Mouse (Mus musculus): ENCODE results near the gene Tbxa2r.

Gene Tbxa2r

DNA sequence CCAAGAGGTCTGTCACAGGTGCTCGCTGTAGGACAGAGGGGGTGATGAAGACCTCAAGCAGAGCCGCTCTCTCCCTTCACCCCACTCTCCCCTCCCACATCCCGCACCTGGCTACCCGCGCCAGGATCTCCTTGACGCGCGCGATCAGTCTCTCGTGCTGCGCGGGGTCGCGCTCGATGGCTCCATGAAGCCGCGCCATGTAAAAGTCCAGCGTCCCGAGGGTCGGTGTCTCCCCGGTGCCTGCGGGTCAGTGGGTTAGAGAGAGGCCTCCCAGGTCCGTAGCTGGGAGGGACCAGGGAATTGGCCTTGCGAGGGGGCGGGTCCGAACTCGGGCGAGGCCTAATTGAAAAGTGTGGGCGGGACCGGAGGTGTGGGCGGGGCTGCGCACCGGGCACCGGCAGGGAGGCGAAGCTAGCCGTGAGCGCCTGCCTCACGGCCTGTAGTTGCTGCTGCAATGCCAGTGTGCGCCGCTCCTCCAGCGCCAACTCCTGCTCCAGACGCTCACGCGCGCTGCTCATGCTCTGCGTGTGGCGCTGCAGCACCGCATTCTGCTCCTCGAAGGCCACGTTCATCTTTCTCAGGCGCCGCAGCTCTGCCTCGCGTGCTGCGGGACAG lies 18.0 kb downstream of the Tbxa2r start:
- DNase-seq, result peak; percentile 88 to 93

DNA sequence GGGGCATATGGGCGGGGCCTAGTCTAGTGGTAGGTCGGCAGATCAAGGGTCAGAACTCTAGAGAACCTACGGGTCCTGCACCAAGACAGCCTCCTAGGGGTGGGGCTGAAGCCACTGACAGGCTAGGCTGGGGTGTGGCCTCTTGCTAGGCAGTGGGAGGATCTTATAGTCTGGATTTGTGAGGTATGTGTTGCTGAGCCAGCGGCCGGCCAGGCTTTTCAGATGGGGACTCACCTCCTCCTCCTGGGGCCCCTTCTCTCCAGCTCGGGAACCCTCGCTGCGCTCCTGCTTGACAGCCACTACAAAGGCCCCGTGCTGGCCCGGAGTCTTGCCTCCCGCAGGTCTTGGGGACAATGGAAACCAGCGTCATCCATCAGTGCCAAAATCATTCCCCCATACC lies 20.6 kb downstream of the Tbxa2r start:
- DNase-seq, result peak; percentile 76 to 78

DNA sequence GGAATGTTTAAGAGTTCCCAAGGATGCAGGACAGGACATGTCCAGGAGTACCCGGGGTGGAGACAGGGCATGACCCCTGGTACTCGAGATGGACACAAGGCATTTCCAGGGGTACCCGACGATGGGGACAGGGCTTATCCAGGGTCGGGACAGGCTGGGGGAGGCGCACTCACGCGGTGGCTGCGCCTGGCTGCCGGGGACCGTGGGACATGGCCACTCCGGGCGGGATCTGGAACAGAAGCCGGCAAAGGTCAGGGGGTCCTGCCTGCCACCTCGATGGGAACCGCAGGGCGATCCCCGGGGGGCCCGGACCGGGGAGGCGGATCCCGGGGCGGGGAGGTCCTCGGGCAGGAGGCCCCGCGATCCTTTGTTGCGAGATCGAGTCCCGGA lies 21.4 kb downstream of the Tbxa2r start:
- no peak for DNase-seq

DNA sequence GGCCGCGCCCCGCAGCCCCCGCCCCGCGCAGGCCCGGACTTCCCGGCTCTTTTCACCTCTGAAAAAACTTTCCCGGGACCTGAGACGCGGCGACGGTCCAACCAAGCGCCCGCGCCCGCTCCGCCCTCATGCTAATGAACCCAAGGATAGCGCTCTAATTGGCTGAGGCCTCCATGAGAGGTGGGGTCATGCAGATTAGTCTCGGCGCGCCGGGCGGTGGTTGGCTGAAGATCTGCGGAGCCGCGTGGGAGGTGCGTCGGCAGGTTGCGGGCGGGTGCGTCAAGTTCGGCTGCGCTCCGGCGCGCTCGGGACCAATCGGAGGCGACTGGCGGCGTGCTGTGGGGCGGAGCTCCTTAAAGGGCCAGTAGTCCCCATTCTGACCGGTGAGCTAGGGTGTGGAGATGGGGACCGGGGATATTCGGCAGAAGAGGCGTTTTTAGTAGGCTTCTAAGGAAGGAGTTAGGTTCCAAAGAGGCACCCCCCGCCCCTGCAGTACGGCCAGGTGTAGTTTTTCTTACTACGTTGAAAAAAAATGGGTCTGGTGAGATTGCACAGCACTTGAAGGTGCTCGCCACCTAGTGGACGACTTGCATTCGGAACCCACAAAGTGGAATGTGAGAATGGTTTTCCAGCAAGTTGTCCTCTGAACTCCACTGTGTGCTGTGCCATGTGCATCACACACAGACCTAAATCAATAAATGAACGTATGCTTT lies 22.0 kb downstream of the Tbxa2r start, which contains the start of gene Hmg20b:
Gene Hmg20b, minus strand, starts transcription at position 130 of the 713 bp plus-strand sequence.
- peak; percentile 100 for DNase-seq

DNA sequence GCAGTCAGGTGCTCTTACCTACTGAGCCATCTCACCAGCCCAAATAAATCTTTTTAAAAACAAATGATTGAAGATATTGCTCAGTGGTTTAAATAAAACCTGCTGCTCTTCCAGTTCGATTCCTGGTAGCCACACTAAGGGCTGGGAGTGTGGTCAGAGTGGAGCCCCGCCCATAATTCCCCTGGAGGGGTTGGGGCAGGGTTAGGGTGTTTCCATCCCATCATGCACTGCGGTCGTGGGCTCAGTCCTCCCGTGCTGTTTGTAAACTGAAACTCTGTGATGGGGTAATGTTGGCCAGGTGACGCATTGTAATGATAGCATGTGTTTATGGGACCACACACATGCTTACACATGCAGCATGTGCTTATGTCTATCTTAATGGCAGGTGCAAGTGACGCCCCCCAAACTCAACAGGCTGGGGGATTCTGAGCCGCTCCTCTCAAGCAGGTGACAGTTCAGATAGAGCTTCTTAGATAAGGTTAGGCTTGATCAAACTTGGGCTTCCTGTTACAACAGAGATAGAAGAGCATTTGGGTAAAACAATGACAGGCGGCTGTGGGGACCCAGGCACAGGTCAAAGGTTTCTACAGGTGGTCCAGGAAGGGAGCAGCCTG lies 23.3 kb downstream of the Tbxa2r start:
- DNase-seq, result no peak

DNA sequence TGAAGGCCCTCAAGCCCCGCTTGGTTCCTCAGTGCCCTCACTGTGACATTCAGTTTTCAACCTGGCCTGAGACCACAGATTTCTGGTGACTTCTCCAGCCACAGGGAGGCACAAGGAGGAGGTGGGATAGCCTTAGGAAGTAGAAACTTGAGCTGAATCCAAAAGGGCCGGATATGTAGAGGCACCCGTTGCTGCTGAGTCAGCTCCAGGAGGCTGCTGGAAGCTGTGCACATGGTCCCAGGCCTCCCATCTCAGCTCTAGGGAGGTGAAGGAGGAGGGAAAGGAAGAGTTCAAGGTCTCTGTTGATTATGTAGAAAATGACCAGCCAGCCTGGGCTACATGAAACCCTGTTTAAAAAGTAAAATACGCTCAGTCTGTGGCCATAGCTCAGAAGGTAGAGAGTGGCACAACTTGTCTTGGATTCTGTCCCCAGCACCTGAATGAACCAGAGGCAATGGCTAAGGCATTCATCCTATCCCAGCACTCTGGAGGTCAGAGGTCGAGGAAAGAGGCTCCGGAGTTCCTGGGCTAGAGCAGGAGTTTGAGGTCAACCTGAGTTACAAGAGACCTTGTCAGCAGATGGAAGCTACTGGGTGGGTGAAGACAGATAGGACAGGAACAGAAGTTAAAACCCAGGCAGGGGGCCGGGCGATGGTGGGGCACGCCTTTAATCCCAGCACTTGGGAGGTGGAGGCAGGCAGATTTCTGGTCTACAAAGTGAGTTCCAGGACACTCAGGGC lies 26.4 kb downstream of the Tbxa2r start:
- DNase-seq, result no peak

DNA sequence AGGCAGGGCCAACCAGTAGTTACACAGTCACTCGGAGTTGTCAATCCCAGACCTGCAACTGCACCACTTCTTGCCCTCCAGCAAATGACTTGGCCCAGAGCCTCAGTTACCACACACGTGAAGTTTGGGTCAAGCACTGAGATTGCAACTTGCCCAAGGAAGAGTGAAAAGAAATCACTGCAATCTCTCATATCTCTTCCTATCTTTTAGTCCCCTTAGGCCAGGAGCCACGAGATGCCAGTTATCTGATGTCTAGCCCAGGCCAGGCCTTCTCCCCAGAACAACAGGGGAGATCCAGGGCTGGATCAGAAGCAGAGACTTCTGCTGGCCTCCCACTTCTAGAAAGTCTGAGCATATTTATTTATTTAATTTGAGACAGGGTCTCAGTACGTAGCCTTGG lies 27.0 kb downstream of the Tbxa2r start:
- DNase-seq, result no peak

DNA sequence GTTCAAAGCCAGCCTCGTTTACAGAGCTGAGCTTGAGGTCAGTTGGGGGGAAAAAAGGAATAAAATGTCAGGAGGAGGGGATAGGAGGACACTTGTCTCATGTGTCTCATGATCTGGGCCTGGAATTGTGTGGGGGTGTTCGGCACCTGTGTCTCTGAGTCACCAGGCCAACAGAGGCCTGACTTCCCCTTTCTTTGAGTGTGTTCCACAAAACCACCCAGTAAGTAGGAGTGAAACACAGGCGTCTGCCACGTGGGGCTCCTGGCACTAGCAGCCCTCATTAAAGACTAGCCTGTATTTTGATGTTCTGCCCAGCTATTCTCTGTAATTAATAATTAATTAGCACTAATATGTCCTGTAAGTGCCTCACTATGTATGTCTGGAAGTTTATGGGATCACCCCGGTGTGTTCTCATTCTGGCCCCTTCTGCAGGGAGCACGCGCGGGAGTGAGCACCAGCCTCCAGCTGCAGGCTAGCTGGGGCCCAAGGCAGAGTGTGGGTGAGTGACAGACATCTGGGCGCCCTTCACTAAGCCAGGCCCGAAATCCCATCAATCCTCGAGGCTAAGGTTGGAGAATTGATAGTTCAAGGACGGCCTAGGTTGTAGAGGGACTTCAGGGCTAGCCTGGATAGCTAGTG lies 27.9 kb downstream of the Tbxa2r start:
- DNase-seq, result peak; percentile 60 to 62

DNA sequence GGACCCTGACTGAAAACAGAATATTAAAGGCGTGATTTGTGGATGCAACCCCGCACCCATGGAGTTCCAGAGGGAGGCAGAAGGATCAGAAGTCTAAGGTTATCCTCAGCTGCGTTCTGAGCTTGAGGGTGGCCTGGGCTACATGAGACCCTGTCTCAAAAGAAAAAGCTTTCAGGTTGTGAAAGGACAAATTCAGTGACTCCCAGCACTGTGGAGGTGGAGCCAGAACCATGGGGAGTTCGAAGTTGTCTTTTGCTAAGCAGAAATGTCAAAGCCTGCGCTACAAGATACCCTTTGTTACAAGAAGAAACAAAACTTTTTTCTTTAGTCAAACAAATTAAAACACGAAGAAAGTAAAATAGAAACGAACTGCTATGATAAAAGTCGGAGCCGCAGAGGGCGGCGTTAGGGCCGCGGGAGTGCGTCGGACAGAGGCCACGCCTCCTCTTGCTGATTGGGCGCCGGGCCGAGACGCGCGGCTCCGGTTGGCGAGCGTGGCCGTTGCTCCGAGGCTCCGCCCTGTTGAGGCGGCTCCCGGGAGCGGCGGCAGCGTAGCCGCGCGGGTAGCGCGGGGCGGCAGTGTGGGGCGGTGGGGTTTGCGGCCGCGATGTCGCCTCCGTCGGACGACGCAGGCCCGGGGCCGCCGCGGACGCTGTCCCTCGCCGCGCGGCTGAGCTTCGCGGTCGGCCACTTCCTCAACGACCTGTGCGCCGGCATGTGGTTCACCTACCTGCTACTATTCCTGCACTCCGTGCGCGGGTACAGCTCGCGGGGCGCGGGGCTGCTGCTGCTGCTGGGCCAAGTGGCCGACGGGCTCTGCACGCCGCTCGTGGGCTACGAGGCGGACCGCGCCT lies 28.7 kb downstream of the Tbxa2r start, which contains the start of gene Mfsd12:
Gene Mfsd12, plus strand, starts transcription at position 501 of the 854 bp plus-strand sequence.
- DNase-seq, result peak; percentile 94 to 96

DNA sequence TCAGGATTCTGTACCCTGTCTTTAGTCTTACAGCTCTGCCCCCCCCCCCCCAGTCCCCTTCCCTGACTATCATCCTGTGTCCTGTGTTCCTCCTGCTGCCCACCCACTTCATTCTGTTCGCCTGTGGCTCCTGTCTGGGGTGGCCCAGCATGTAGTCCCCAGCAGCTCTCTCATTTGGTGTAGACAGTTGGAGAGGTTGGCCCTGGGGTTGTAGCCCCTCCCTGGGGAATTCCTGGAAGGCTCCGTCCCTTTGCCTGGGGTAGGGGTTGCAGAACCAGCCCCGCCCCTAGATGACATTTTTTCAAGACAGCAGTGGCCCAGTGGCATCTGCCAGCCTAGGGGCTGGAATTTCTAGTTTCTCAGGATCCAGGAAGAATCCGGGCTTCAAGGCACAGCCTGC lies 29.7 kb downstream of the Tbxa2r start:
- no peak for DNase-seq

DNA sequence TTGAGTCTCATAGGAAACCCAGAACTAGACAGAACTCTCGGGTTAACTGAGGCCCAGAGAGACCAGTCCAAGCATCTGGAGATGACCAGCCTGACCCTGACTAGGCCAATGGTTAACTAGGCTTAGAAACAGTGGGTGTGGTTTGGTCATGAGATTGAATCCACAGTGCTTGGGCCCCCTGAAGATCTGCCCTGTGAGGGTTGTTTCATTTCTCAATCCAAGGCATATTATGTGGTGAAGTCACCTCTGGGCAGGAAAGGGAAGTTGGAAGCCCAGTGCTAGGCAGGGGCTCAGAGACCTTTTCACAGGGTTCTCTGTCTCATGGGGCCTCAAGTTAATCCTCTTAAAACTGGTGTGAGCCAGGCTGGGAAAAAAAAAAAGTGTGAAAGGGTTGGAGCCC lies 30.3 kb downstream of the Tbxa2r start:
- DNase-seq, result peak; percentile 53 to 75

DNA sequence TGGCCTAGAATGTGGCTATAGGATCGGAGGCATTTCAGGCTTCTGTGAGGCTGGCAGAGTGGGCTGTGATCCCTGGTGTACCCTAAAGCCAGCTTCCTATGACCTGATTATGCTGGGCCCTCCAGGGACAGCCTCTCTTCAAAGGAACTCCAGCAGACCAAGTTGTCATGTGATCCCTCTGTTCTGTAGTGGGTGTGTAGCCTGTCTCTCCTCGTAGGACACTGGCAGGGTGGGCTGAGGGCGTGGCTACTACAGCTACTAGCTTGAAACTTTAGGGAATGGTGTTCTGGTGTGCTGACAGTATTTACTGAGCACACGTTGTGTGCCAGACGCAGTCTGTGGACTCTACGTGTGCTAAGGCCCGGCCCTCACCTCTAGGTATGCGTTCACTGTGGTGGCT lies 32.2 kb downstream of the Tbxa2r start:
- DNase-seq, result no peak

DNA sequence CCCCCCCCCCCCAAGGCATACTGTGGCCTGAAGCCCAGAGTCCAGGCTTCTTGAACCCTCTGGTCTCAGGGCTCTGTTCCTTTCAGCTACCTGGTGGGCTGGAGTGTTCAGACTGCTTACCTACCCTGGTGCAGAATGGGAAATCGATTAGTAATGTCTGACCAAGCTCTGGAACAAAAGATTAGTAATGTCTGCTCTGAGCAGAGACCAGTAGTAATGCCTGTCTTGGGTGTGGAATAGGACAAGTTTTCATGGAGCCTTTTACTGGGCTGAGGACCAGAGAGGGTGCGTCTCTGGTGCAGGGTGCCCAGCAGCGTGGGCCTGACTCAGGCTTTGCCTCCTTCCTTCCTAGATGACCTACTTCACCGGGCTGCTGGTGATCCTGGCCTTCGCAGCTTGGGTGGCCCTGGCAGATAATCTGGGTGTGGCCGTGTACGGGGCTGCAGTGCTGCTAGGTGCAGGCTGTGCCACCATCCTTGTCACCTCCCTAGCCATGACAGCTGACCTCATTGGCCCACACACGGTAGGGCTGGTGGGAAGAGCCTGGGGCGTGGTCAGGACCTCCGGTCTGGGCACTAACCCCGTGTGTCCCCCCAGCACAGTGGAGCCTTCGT lies 33.9 kb downstream of the Tbxa2r start:
- no peak for DNase-seq

DNA sequence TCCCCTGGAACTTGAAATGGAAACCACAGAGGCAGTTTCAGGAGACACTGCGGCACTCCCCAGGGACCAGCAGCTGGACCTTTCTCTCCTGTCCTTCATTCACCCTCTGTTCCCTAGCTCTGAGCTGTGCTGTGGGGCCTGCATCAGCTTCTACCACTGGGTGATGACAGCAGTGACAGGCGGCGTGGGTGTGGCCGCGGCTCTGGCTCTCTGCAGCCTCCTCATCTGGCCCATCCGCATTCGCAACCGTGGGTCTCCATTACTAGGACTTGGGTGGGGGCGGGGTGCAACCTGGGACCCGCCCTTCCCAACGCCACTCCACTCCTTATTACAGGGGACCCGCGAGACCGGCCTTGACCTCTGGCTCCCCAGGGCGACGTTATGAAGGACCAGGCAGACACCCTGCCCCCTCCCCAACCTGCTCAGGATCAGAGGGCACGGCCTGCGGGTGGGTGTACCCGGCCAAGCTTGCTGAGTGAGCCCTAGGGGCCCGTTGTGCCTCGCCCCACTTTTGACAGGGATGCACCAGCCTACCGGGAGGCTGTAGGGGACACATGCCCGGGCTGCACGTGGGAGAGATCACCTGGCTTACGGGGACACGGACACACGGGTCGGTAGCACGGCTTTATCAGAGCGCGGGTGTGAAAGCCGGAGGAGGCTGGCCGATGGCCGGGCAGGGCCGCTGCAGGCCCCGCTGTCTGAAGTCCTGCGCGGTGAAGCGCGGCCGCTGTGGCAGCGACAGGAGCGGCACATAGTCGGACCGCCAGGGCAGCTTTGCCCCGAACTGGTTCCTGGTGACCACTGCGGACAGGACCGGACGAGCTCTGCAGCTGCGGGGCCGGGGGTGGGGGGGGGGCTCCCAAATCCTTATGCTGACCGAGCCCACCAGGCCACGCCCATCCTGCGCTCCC lies 35.2 kb downstream of the Tbxa2r start:
- peak in 1 of 2 experiments; percentile 78 for DNase-seq

DNA sequence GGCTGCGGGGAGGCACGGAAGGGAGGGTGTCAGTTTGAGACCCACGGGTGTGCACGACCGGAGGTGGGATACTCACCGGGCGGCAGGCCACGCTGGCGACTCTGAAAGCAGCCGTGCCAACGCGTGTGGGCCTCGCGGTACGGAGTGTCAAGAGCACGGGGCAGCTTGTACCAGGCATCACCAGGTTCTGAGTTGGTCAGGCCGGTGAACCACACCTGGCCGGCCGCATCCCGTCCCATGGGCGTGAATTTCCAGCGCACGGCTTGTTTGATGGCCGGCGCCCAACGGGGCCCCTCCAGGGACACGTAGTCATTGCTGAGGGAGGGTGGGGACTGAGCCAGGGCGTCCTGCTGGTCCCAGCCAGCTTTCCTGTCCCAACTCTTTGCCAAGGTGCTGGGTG lies 36.1 kb downstream of the Tbxa2r start:
- DNase-seq, result peak in 1 of 2 experiments; percentile 37

DNA sequence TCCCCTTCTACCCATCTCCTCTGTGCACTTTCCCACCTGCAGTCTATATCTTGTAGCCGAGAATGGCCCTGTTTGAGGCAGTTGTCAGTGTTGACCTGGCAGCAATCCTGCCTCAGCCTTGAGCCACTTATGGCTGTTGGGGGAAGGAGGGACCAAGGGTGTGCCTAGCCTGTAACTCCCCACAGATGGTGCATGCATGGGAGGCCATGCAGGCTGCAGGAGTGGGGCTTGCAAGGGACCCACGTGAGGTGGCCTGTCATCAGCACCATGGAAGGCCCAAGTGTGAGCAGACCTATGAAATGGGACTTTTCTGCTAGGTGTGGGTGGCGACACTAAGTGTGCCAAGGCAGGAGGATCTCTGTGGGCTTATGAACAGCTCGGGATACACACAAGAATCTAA lies 36.5 kb downstream of the Tbxa2r start:
- no peak for DNase-seq

DNA sequence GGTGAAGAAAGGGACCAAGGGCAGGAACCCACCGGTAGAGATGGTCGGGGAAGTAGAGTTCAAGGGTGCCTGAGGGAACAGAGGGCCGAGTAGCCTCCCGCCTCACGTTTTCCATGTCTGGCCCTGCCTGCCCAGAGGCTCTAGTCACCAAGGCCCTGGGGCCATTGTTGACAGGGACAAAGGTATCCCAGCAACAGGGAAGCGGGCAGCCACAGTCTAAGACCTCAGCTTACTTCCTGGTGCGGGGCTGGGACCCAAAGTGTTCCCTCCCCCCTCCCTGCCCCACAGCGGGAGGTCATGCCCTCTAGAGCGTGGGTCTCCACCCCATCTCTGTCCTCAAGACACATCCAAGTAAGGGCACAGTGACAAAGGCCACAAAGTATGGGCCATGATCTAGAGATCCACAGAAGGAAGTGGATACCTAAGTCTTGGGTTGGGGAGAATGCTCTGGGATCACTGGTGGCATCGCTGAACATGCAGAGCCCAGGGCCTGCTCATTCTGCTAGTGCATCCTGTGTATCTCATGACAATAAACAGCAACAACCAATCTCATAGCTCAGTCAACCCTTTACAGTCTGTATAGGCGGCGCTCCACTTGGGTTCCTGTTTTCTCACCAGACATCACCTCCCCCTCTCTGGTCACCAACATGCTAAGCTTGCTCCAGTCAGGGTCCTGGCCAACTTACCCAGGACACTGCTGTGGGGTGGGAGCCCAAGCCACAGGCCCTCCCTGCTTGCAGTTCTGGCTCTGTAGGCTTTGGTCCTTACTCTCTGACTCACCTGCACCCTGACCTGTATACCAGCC lies 37.3 kb downstream of the Tbxa2r start, which contains the start of gene 4930404N11Rik:
Gene 4930404N11Rik, minus strand, starts transcription at position 145 of the 805 bp plus-strand sequence.
- no peak for DNase-seq

DNA sequence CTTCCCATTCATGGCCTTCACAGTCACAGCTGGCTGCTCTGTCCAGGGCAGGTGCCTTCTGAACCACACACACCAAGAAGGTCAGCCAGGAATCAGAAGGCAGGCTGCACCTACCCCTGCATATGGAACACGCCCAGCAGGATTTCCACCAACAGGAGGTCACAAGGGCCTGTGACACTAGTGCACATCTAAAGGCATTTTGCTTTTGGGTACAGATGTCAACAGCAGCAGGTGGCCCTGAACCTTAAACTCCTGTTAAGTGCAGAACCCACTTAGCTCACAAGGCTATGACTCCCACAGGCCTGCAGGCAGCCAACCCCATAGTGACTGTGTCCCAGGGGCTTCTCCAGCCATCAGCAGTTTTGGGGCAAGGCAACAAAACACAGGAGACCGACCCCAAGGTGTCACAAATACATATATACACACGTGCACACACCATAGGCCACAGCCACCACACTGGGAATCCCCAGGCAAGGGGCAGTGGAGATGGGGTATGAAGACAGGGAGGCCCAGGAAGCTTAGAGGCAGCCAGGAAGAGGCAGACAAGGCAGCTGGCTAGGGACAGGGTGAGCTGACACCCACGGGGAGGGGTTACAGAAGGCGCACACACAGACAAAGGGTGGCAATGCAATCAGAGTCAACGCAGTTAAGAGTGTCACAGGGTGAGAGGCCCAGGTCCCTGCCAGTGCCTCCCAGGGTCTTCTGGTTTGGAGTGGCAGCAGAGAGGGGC lies 38.1 kb downstream of the Tbxa2r start:
- DNase-seq, result peak; percentile 46 to 49

DNA sequence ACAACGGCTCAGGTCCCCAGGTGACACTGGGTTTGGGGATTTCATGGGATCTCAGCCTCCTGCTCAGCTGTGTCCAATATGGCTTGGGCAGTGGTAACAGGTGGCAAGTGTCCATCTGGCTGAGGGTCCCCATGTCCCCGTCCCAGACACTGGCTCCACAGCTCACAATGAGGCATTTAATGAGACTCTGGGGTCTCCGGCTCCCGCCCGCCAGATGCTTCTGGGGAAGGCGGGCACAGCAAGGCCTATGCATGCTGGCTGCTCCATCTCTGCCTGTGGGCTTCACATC lies 38.6 kb downstream of the Tbxa2r start:
- DNase-seq, result no peak
